Mouse (Mus musculus) limb, embryonic 12.5 days (tissue): Measurements from ENCODE around the gene Slc9a7. TPM values are rescaled to one million over a fixed set of nuclear protein-coding genes. Genes with fewer than 3 reads are reported as not detected.

ENCODE experiments used
- ATAC-seq: fragments of 200-750 bp; cut with Nextera tagmentation; 2 replicates; pipeline ENCODE4 v1.8.0; 2017; ENCODE audit warnings: low read depth, moderate TSS enrichment; ENCODE audit not compliant: insufficient number of reproducible peaks, insufficient read depth, low FRiP score, low TSS enrichment
- H3K27ac ChIP-seq: fragments of 300-500 bp; sonication (generic); 2 replicates; pipeline ENCODE4 v1.5.1; 2016; ENCODE audit warnings: mild to moderate bottlenecking, moderate library complexity
- H3K27me3 ChIP-seq: fragments of 300-500 bp; sonication (generic); 2 replicates; pipeline ENCODE4 v1.6.1; 2016; ENCODE audit warnings: mild to moderate bottlenecking, moderate library complexity
- H3K36me3 ChIP-seq: fragments of 300-500 bp; sonication (generic); 2 replicates; pipeline ENCODE4 v1.6.1; 2016; ENCODE audit warnings: mild to moderate bottlenecking, moderate library complexity
- H3K4me1 ChIP-seq: fragments of 300-500 bp; sonication (generic); replicated peaks from 2 replicates; pipeline ENCODE4 v1.6.1; 2016
- H3K4me2 ChIP-seq: fragments of 300-500 bp; sonication (generic); 2 replicates; pipeline ENCODE4 v1.6.1; 2016; ENCODE audit warnings: mild to moderate bottlenecking, moderate library complexity
- H3K4me3 ChIP-seq: fragments of 300-500 bp; sonication (generic); replicated peaks from 2 replicates; pipeline ENCODE4 v1.5.1; 2016; ENCODE audit warnings: mild to moderate bottlenecking
- H3K9ac ChIP-seq: fragments of 300-500 bp; sonication (generic); replicated peaks from 2 replicates; pipeline ENCODE4 v1.6.1; 2016; ENCODE audit warnings: mild to moderate bottlenecking, moderate library complexity
- H3K9me3 ChIP-seq: fragments of 300-500 bp; sonication (generic); 2 replicates; pipeline ENCODE4 v1.6.1; 2016; ENCODE audit warnings: mild to moderate bottlenecking, moderate library complexity
- WGBS: fragments of 180-500 bp; shearing (Covaris S2); methylation state at CpG from one replicate; pipeline ENCODE4 v1.1.7; 2016; 5-methylcytosine and 5-hydroxymethylcytosine counted together
- polyA plus RNA-seq: library from polyadenylated mRNA; unstranded; fragments of >200 nt; fragmentation: Nextera tagmentation; extraction: Ambion mirVana; gene quantifications from 2 replicates; pipeline ENCODE4 v1.2.1, GENCODE M21; 2016

The Slc9a7 gene
- polyA plus RNA-seq = 0.97 and 1.9 TPM in 2 replicates

GRCm38 (mm10) chrX:20291282-20292039 lies at the start of gene Slc9a7:
Gene Slc9a7, minus strand, starts transcription at chrX:20291807.
- peak within 1 kb of the TSS; percentile 69 for H3K4me2 ChIP-seq
- H3K27me3 ChIP-seq = peaks cover 11% of the 10 kb centered on the region
- no peak within 1 kb of the TSS for H3K27ac ChIP-seq
- no peaks in the 10 kb centered on the region for H3K36me3 ChIP-seq
- ATAC-seq = peak; percentile 68
- H3K4me1 ChIP-seq = no peaks in the 10 kb centered on the region
- no peaks in the 10 kb centered on the region for H3K9me3 ChIP-seq
- peak within 1 kb of the TSS; percentile 51 for H3K9ac ChIP-seq
- WGBS = 15% methylated on average over 48 of the region's 65 CpGs
- H3K4me3 ChIP-seq = peak within 1 kb of the TSS; percentile 53

GRCm38 (mm10) chrX:20335722-20336121 lies 44.1 kb upstream of the Slc9a7 start:
- Histone ChIP-seq H3K27me3 (no peaks in the 10 kb centered on the region), H3K4me3 (no peak overlapping the region), H3K9ac (no peak overlapping the region), H3K4me1 (no peaks in the 10 kb centered on the region), H3K36me3 (no peaks in the 10 kb centered on the region), H3K9me3 (no peaks in the 10 kb centered on the region), H3K27ac (no peak overlapping the region), H3K4me2 (no peak overlapping the region)
- ATAC-seq = no peak
- 21% methylated on average over 2 of the region's 2 CpGs for WGBS

- H3K9ac ChIP-seq = no peak overlapping the region
- H3K4me1 ChIP-seq = no peaks in the 10 kb centered on the region
- no peak overlapping the region for H3K4me3 ChIP-seq
- no peaks in the 10 kb centered on the region for H3K36me3 ChIP-seq
- H3K27me3 ChIP-seq = no peaks in the 10 kb centered on the region
- H3K9me3 ChIP-seq = no peaks in the 10 kb centered on the region
- no peak overlapping the region for H3K4me2 ChIP-seq
- ATAC-seq = no peak
- H3K27ac ChIP-seq = no peak overlapping the region
- WGBS = 79% methylated on average over 1 of the region's 1 CpGs
Measured at GRCm38 (mm10) chrX:20332756-20333155, 41.1 kb upstream of the Slc9a7 start.

- no peaks in the 10 kb centered on the region for H3K27me3 ChIP-seq
- no peaks in the 10 kb centered on the region for H3K9me3 ChIP-seq
- no peak for ATAC-seq
- no peak overlapping the region for H3K4me2 ChIP-seq
- no peak overlapping the region for H3K4me3 ChIP-seq
- H3K9ac ChIP-seq = no peak overlapping the region
- 56% methylated on average over 3 of the region's 3 CpGs for WGBS
- H3K4me1 ChIP-seq = no peaks in the 10 kb centered on the region
- H3K36me3 ChIP-seq = no peaks in the 10 kb centered on the region
- H3K27ac ChIP-seq = no peak overlapping the region
Measured at GRCm38 (mm10) chrX:20307215-20307614, 15.6 kb upstream of the Slc9a7 start.

- H3K4me2 ChIP-seq = no peak overlapping the region
- H3K4me3 ChIP-seq = no peak overlapping the region
- H3K27ac ChIP-seq = no peak overlapping the region
- no peaks in the 10 kb centered on the region for H3K36me3 ChIP-seq
- ATAC-seq = no peak
- no peaks in the 10 kb centered on the region for H3K27me3 ChIP-seq
- H3K9me3 ChIP-seq = no peaks in the 10 kb centered on the region
- no peak overlapping the region for H3K9ac ChIP-seq
- H3K4me1 ChIP-seq = no peaks in the 10 kb centered on the region
Measured at GRCm38 (mm10) chrX:20305941-20306340, 14.3 kb upstream of the Slc9a7 start.

GRCm38 (mm10) chrX:20303280-20303679 lies 11.7 kb upstream of the Slc9a7 start:
- no peak overlapping the region for H3K4me3 ChIP-seq
- ATAC-seq = no peak
- no peaks in the 10 kb centered on the region for H3K4me1 ChIP-seq
- H3K27ac ChIP-seq = no peak overlapping the region
- H3K4me2 ChIP-seq = no peak overlapping the region
- H3K27me3 ChIP-seq = no peaks in the 10 kb centered on the region
- no peaks in the 10 kb centered on the region for H3K36me3 ChIP-seq
- no peaks in the 10 kb centered on the region for H3K9me3 ChIP-seq
- no peak overlapping the region for H3K9ac ChIP-seq

- H3K4me3 ChIP-seq = peak overlapping the region; percentile 53
- ATAC-seq = peak; percentile 52; the same call in 1 of the 2 replicates
- WGBS = 35% methylated on average over 11 of the region's 11 CpGs
- H3K4me1 ChIP-seq = no peaks in the 10 kb centered on the region
- no peaks in the 10 kb centered on the region for H3K36me3 ChIP-seq
- no peak overlapping the region for H3K27ac ChIP-seq
- H3K9ac ChIP-seq = no peak overlapping the region
- no peaks in the 10 kb centered on the region for H3K9me3 ChIP-seq
- peaks cover 11% of the 10 kb centered on the region for H3K27me3 ChIP-seq
- peak overlapping the region; percentile 69 for H3K4me2 ChIP-seq
Measured at GRCm38 (mm10) chrX:20292040-20292417, 422 bp upstream of the Slc9a7 start.

GRCm38 (mm10) chrX:20290715-20291114 lies 892 bp downstream of the Slc9a7 start:
- Histone ChIP-seq H3K4me3 (peak overlapping the region; percentile 53), H3K9me3 (no peaks in the 10 kb centered on the region), H3K9ac (no peak overlapping the region), H3K36me3 (no peaks in the 10 kb centered on the region), H3K27me3 (peaks cover 11% of the 10 kb centered on the region), H3K27ac (no peak overlapping the region), H3K4me1 (no peaks in the 10 kb centered on the region), H3K4me2 (peak overlapping the region; percentile 69)
- WGBS = 22% methylated on average over 5 of the region's 5 CpGs
- no peak for ATAC-seq

GRCm38 (mm10) chrX:20288674-20289073 lies 2.9 kb downstream of the Slc9a7 start:
- Histone ChIP-seq H3K4me2 (no peak overlapping the region), H3K9me3 (no peaks in the 10 kb centered on the region), H3K36me3 (no peaks in the 10 kb centered on the region), H3K27ac (no peak overlapping the region), H3K4me1 (no peaks in the 10 kb centered on the region), H3K4me3 (no peak overlapping the region), H3K27me3 (peaks cover 11% of the 10 kb centered on the region), H3K9ac (no peak overlapping the region)
- 88% methylated on average over 3 of the region's 3 CpGs for WGBS
- ATAC-seq = no peak

GRCm38 (mm10) chrX:20286254-20286653 lies 5.4 kb downstream of the Slc9a7 start:
- Histone ChIP-seq H3K27ac (no peak overlapping the region), H3K4me1 (no peaks in the 10 kb centered on the region), H3K4me2 (no peak overlapping the region), H3K4me3 (no peak overlapping the region), H3K27me3 (0 out of 2 replicates have a peak, but pooled peaks cover 2% of the 10 kb centered on the region), H3K9ac (no peak overlapping the region), H3K9me3 (no peaks in the 10 kb centered on the region), H3K36me3 (no peaks in the 10 kb centered on the region)
- ATAC-seq = no peak
- 72% methylated on average over 2 of the region's 2 CpGs for WGBS

- 71% methylated on average over 6 of the region's 6 CpGs for WGBS
Measured at GRCm38 (mm10) chrX:20279424-20279823, 12.2 kb downstream of the Slc9a7 start.

GRCm38 (mm10) chrX:20273854-20274253 lies 17.8 kb downstream of the Slc9a7 start:
- Histone ChIP-seq H3K4me2 (no peak overlapping the region), H3K36me3 (no peaks in the 10 kb centered on the region), H3K27me3 (no peaks in the 10 kb centered on the region), H3K4me1 (no peaks in the 10 kb centered on the region), H3K9me3 (no peaks in the 10 kb centered on the region), H3K9ac (no peak overlapping the region), H3K27ac (no peak overlapping the region), H3K4me3 (no peak overlapping the region)
- ATAC-seq = no peak

More at GRCm38 (mm10) chrX:20279424-20279823, 12.2 kb downstream of the Slc9a7 start:
- Histone ChIP-seq H3K9me3 (no peaks in the 10 kb centered on the region), H3K4me2 (no peak overlapping the region), H3K9ac (no peak overlapping the region), H3K27ac (no peak overlapping the region), H3K36me3 (no peaks in the 10 kb centered on the region), H3K4me3 (no peak overlapping the region), H3K27me3 (no peaks in the 10 kb centered on the region), H3K4me1 (no peaks in the 10 kb centered on the region)
- no peak for ATAC-seq
